Mouse (Mus musculus) heart, embryonic 14.5 days (tissue): Measurements from ENCODE around the gene Ankrd66. TPM values are rescaled to one million over a fixed set of nuclear protein-coding genes. Genes with fewer than 3 reads are reported as not detected.

Experiments
- ATAC-seq: fragments of 200-750 bp; cut with Nextera tagmentation; 2 replicates; pipeline ENCODE4 v1.8.0; 2017; ENCODE audit warnings: low read depth, moderate TSS enrichment; ENCODE audit not compliant: insufficient number of reproducible peaks, insufficient read depth, low FRiP score
- H3K27ac ChIP-seq, 2 experiments: fragments of 200-500 bp in 1 of 2; fragments of 300-500 bp in 1 of 2; sonication (generic) in 1 of 2; replicated peaks in 1 of 2; 2 replicates each; pipeline ENCODE4 v1.5.1; 2012 to 2014; ENCODE audit warnings: low read depth in 2 of 2, low read length in 2 of 2, control low read depth in 1 of 2, mild to moderate bottlenecking in 1 of 2, mixed read lengths in 1 of 2; ENCODE audit not compliant: control insufficient read depth in 1 of 2, insufficient read depth in 1 of 2
- H3K27me3 ChIP-seq: fragments of 300-500 bp; sonication (generic); 2 replicates; pipeline ENCODE4 v1.6.1; 2014; ENCODE audit warnings: mild to moderate bottlenecking, low read length, control low read depth; ENCODE audit not compliant: control insufficient read depth, insufficient read depth
- H3K36me3 ChIP-seq: fragments of 300-500 bp; sonication (generic); 2 replicates; pipeline ENCODE4 v1.6.1; 2014; ENCODE audit warnings: mild to moderate bottlenecking, control low read depth, low read length, mixed read lengths; ENCODE audit not compliant: control insufficient read depth, insufficient read depth
- H3K4me1 ChIP-seq, 2 experiments: fragments of 200-500 bp in 1 of 2; fragments of 300-500 bp in 1 of 2; sonication (generic) in 1 of 2; 2 replicates each; pipeline ENCODE4 v1.6.1; 2012 to 2014; ENCODE audit warnings: low read length in 2 of 2, control low read depth in 1 of 2, mixed read lengths in 1 of 2; ENCODE audit not compliant: control insufficient read depth in 2 of 2, insufficient read depth in 2 of 2
- H3K4me2 ChIP-seq: fragments of 300-500 bp; sonication (generic); 2 replicates; pipeline ENCODE4 v1.6.1; 2014; ENCODE audit warnings: mild to moderate bottlenecking, low read length
- H3K4me3 ChIP-seq, 2 experiments: fragments of 200-500 bp in 1 of 2; fragments of 300-500 bp in 1 of 2; sonication (generic) in 1 of 2; 2 replicates each; pipeline ENCODE4 v1.5.1; 2012 to 2014; ENCODE audit warnings: low read length in 2 of 2, mild to moderate bottlenecking in 2 of 2, control low read depth in 1 of 2, low read depth in 1 of 2, moderate library complexity in 1 of 2; ENCODE audit not compliant: control insufficient read depth in 1 of 2, insufficient read depth in 1 of 2
- H3K9ac ChIP-seq: fragments of 300-500 bp; sonication (generic); 2 replicates; pipeline ENCODE4 v1.6.1; 2014; ENCODE audit warnings: mild to moderate bottlenecking, low read length
- H3K9me3 ChIP-seq: fragments of 300-500 bp; sonication (generic); 2 replicates; pipeline ENCODE4 v1.6.1; 2016; ENCODE audit warnings: low read length, control low read depth; ENCODE audit not compliant: control insufficient read depth
- WGBS: fragments of 180-500 bp; shearing (Covaris S2); extraction: QIAGEN DNeasy Blood & Tissue Kit; methylation state at CpG from one replicate; pipeline ENCODE4 v1.1.7; 2014; 5-methylcytosine and 5-hydroxymethylcytosine counted together
- polyA plus RNA-seq: library from polyadenylated mRNA; unstranded; fragments of >200 nt; fragmentation: Nextera tagmentation; extraction: Ambion mirVana; gene quantifications from 2 replicates; pipeline ENCODE4 v1.2.1, GENCODE M21; 2014

Gene Ankrd66
- polyA plus RNA-seq, 1 experiment from 2014 or later: 0.26 TPM

DNA sequence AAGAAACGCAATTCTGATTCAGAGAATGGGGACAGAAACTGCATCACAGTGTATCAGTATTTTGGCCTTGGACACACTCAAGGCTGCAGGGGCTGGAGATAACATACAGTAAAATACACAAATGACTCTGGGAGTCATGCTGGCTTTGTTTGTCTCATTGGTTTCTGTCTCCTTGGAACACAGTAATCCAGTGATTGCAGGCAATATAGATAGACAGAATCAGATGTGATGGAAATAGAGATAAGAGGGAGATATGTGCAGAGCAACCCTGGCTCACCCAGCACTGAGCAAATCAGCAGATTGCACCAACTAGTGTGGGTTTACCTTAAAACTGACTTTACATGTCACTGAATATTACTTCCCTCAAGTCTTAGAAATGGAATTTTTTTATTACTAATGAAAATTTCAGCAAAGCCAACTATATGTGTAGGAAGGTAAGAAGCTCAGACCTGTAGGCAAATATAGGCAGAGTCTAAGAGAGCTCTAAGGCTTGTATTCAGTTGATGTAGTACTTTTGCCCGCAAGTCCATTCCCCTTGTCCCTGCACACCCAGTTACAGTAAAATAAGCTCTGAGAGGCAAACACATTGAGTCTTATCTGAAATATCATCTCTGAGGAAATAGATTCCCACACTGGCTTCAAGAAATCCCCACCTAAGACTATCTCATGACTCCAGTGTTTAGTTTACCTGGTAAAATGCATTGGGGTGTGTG lies 54.8 kb downstream of the Ankrd66 start:
- 76% methylated on average over 2 of the region's 2 CpGs for WGBS
- ATAC-seq: no peak
- H3K27ac ChIP-seq: no peak overlapping the region

DNA sequence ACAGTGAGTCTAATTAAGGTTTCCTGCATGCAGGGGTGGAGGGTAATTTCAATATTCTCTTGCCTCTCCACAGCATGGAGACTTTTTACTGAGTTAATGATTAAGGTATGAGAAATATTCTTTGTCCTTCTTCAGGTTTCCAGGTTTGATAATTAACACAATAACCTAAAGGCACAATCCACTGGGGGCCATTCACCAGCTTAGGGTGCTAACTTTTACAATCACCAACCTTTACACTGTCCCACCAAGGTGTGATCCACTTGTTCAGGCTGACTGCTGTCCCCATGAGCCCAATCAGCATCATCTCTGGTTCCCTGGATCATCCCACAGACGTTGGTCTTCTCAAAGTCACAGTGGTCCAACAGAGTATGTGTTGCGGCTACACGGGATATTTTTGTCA lies 57.5 kb downstream of the Ankrd66 start:
- Histone ChIP-seq H3K27ac (no peak overlapping the region), H3K27me3 (no peaks in the 10 kb centered on the region), H3K36me3 (no peaks in the 10 kb centered on the region), H3K4me2 (no peak overlapping the region), H3K9ac (no peak overlapping the region), H3K4me3 (no peak overlapping the region), H3K4me1 (no peaks in the 10 kb centered on the region), H3K9me3 (no peaks in the 10 kb centered on the region)
- 81% methylated on average over 3 of the region's 3 CpGs for WGBS
- ATAC-seq: no peak

More for the DNA sequence above, 54.8 kb downstream of the Ankrd66 start:
- Histone ChIP-seq H3K9ac (no peak overlapping the region), H3K4me1 (no peaks in the 10 kb centered on the region), H3K27me3 (no peaks in the 10 kb centered on the region), H3K36me3 (no peaks in the 10 kb centered on the region), H3K4me2 (no peak overlapping the region), H3K9me3 (no peaks in the 10 kb centered on the region), H3K4me3 (no peak overlapping the region)

Other genes starting within 250 kb of the Ankrd66 start
- 20.9 and 26.0 TPM in 2 replicates for gene Adgrf5, start 183.2 kb downstream of the Ankrd66 start, polyA plus RNA-seq
- not detected in 2 replicates for gene Mep1a, start 40.8 kb downstream of the Ankrd66 start, polyA plus RNA-seq
- gene Pla2g7, start 24.5 kb upstream of the Ankrd66 start, polyA plus RNA-seq: 19.2 and 20.5 TPM in 2 replicates
- gene Tdrd6, start 86.7 kb upstream of the Ankrd66 start, polyA plus RNA-seq: 0.04 TPM in 1 of 2 replicates, not detected in the other
- 14.2 and 15.7 TPM in 2 replicates for gene Slc25a27, start 123.6 kb upstream of the Ankrd66 start, polyA plus RNA-seq
- gene Cyp39a1, start 123.8 kb upstream of the Ankrd66 start, polyA plus RNA-seq: 48.7 and 51.5 TPM in 2 replicates